Mouse (Mus musculus): ENCODE measurements around the gene Rnf181.

- TF ChIP-seq CTCF (IDR thresholded peaks at IDR 0.05; ENCODE audit: low read depth) (peak; percentile 32; the same call in 1 of the 2 replicates), EP300 (IDR thresholded peaks at IDR 0.05; ENCODE audit: low read depth) (no peak)
Measured at GRCm38 (mm10) chr6:72378510-72379234, 11.9 kb upstream of the Rnf181 start.
